ENCODE assay signal across 9 mouse cellular contexts in genomic region chr10:94523297-94523696, GRCm38 (mm10).
DNase-seq lines count a peak whose midpoint lies in the region; ATAC-seq lines count a peak whose summit lies in the region.
"Had no signal": no experiment of that assay in that cellular context is flagged by ENCODE, and none has a peak within 500 bp of the region (broad histone marks: within the 10 kb centered on the region; RNA-seq: fewer than 3 reads in every experiment).

No protein-coding gene starts in this region.

- no peaks in the 10 kb centered on the region for H3K27me3 ChIP-seq in heart, embryonic 12.5 days (replicated peaks)
- H3K27me3 ChIP-seq in limb, embryonic 15.5 days: no peaks in the 10 kb centered on the region

- H3K4me3 ChIP-seq in heart, embryonic 12.5 days: no peak overlapping the region
- no peak overlapping the region for H3K4me3 ChIP-seq in limb, embryonic 15.5 days

- H3K9ac ChIP-seq in heart, embryonic 12.5 days: no peak overlapping the region; the same call in 1 of the 2 replicates
- H3K9ac ChIP-seq in limb, embryonic 15.5 days: no peak overlapping the region

- DNase-seq in heart, postnatal 4 days: no peak
- peak; percentile 38 to 51 for DNase-seq in right cerebral cortex, postnatal 36 days (ENCODE audit: low spot score in 2 of 2)
- no peak for DNase-seq in right cerebral cortex, postnatal 4 days
- peak; percentile 54 to 55 for DNase-seq in thymus, postnatal 36 days
- DNase-seq in spleen, adult 18-20 months: no peak
- no peak for DNase-seq in ovary, adult 18-20 months (ENCODE audit: low spot score)
- DNase-seq: adrenal gland, adult 8-10 months had no signal

- H3K4me1 ChIP-seq in heart, embryonic 12.5 days (replicated peaks): peaks cover 67% of the 10 kb centered on the region
- H3K4me1 ChIP-seq in limb, embryonic 15.5 days: peaks cover 41% of the 10 kb centered on the region

- 0 out of 2 replicates have a peak overlapping the region, but pooled peaks have one; percentile 6 for H3K27ac ChIP-seq in heart, embryonic 12.5 days (ENCODE audit: poor library complexity, severe bottlenecking)
- H3K27ac ChIP-seq in limb, embryonic 15.5 days: peak overlapping the region; percentile 43; the same call in 1 of the 2 replicates

- no peaks in the 10 kb centered on the region for H3K9me3 ChIP-seq in heart, embryonic 12.5 days (replicated peaks)
- H3K9me3 ChIP-seq in limb, embryonic 15.5 days: no peaks in the 10 kb centered on the region

- WGBS in heart, embryonic 12.5 days: 70% methylated on average over 8 of the region's 8 CpGs
- WGBS in limb, embryonic 15.5 days: 64% methylated on average over 8 of the region's 8 CpGs

- no peak for ATAC-seq in heart, embryonic 12.5 days (ENCODE audit: insufficient number of reproducible peaks, low FRiP score)
- ATAC-seq in limb, embryonic 15.5 days (ENCODE audit: insufficient number of reproducible peaks, low FRiP score, low TSS enrichment, low read depth): no peak

- H3K36me3 ChIP-seq in heart, embryonic 12.5 days: no peaks in the 10 kb centered on the region
- no peaks in the 10 kb centered on the region for H3K36me3 ChIP-seq in limb, embryonic 15.5 days

- peak overlapping the region; percentile 56; the same call in 1 of the 2 replicates for H3K4me2 ChIP-seq in heart, embryonic 12.5 days
- H3K4me2 ChIP-seq in limb, embryonic 15.5 days: peak overlapping the region; percentile 29; the same call in 1 of the 2 replicates

Comparison
In these comparisons a context has a peak if more than half of its experiments do, and no peak if none do; other contexts are left out.
1. DNase-seq: peak in right cerebral cortex, postnatal 36 days (2 of 2) and thymus, postnatal 36 days (2 of 2); none in heart, postnatal 4 days (single experiment), right cerebral cortex, postnatal 4 days (single experiment), spleen, adult 18-20 months (0 of 2) and ovary, adult 18-20 months (single experiment).